Mouse (Mus musculus) testis, adult 2 months (tissue): ENCODE data around the gene Tmem243.

Experiments
- CTCF ChIP-seq: fragments of 200-500 bp; IDR thresholded peaks from 2 replicates; pipeline ENCODE4 v1.5.1; 2012; ENCODE audit warnings: low read depth, mild to moderate bottlenecking, inconsistent platforms, low read length, moderate library complexity; ENCODE audit not compliant: control insufficient read depth, insufficient read depth, insufficient replicate concordance
- POLR2A ChIP-seq: fragments of 200-500 bp; IDR thresholded peaks from 2 replicates; pipeline ENCODE4 v1.6.1; 2012; ENCODE audit warnings: low read depth, mild to moderate bottlenecking, inconsistent platforms, low read length, moderate library complexity; ENCODE audit not compliant: control insufficient read depth

- no peak for TF ChIP-seq CTCF
- TF ChIP-seq POLR2A = no peak
Observed at GRCm38 (mm10) chr5:9140724-9141123, 40.3 kb downstream of the Tmem243 start.
